Mouse (Mus musculus): Measurements from ENCODE around the gene Pkhd1.

- TF ChIP-seq GATA1 (IDR thresholded peaks at IDR 0.05; ENCODE audit: low read length) (no peak), TAL1 (IDR thresholded peaks at IDR 0.05; ENCODE audit: low read length) (no peak)
Observed at GRCm38 (mm10) chr1:20302943-20303578, 314.8 kb downstream of the Pkhd1 start.
